Mouse (Mus musculus): ENCODE results near the gene Rcan2. TPM values are rescaled to one million over a fixed set of nuclear protein-coding genes. Genes with fewer than 3 reads are reported as not detected.
"Not testable (repeated sequence)": the region's sequence is repeated elsewhere in the genome, so short reads cannot be mapped to it uniquely, and the experiment has no call there.

Rcan2 gene
- total RNA-seq, 2 experiments from 2014 or later = 4.7 to 6.5 TPM

GRCm38 (mm10) chr17:43824781-43825410 is 23.7 kb downstream of the Rcan2 start:
- DNase-seq (ENCODE audit: low spot score in 2 of 2) = no peak

- not testable (repeated sequence) for DNase-seq (ENCODE audit: low spot score in 2 of 2)
Observed at GRCm38 (mm10) chr17:43825411-43825785, 24.2 kb downstream of the Rcan2 start.

- no peak for DNase-seq (ENCODE audit: low spot score in 2 of 2)
Observed at GRCm38 (mm10) chr17:43827261-43827660, 26.1 kb downstream of the Rcan2 start.

GRCm38 (mm10) chr17:43832401-43833124 is 31.4 kb downstream of the Rcan2 start:
- no peak for DNase-seq (ENCODE audit: low spot score in 2 of 2)

- no peak for DNase-seq (ENCODE audit: low spot score in 2 of 2)
Observed at GRCm38 (mm10) chr17:43840208-43840607, 39.1 kb downstream of the Rcan2 start.

GRCm38 (mm10) chr17:43846714-43847113 is 45.6 kb downstream of the Rcan2 start:
- DNase-seq (ENCODE audit: low spot score in 2 of 2) = no peak

- DNase-seq (ENCODE audit: low spot score in 2 of 2) = no peak
Observed at GRCm38 (mm10) chr17:43848903-43849302, 47.8 kb downstream of the Rcan2 start.

GRCm38 (mm10) chr17:43855132-43855531 is 54.0 kb downstream of the Rcan2 start:
- DNase-seq (ENCODE audit: low spot score in 2 of 2) = no peak

GRCm38 (mm10) chr17:43856081-43856480 is 54.9 kb downstream of the Rcan2 start:
- no peak for DNase-seq (ENCODE audit: low spot score in 2 of 2)

GRCm38 (mm10) chr17:43868808-43869207 is 67.7 kb downstream of the Rcan2 start:
- DNase-seq (ENCODE audit: low spot score in 2 of 2) = no peak

GRCm38 (mm10) chr17:43869677-43870076 is 68.5 kb downstream of the Rcan2 start:
- peak; percentile 75 to 79 for DNase-seq (ENCODE audit: low spot score in 2 of 2)

- no peak for DNase-seq (ENCODE audit: low spot score in 2 of 2)
Observed at GRCm38 (mm10) chr17:43874417-43874816, 73.3 kb downstream of the Rcan2 start.

GRCm38 (mm10) chr17:43877425-43877824 is 76.3 kb downstream of the Rcan2 start:
- no peak for DNase-seq (ENCODE audit: low spot score in 2 of 2)

- DNase-seq (ENCODE audit: low spot score in 2 of 2) = no peak
Observed at GRCm38 (mm10) chr17:43883016-43883415, 81.9 kb downstream of the Rcan2 start.

GRCm38 (mm10) chr17:43886262-43886661 is 85.1 kb downstream of the Rcan2 start:
- no peak for DNase-seq (ENCODE audit: low spot score in 2 of 2)

- DNase-seq (ENCODE audit: low spot score in 2 of 2) = no peak
Observed at GRCm38 (mm10) chr17:43887931-43888330, 86.8 kb downstream of the Rcan2 start.

GRCm38 (mm10) chr17:43897346-43897745 is 96.2 kb downstream of the Rcan2 start:
- no peak for DNase-seq (ENCODE audit: low spot score in 2 of 2)

- DNase-seq (ENCODE audit: low spot score in 2 of 2) = no peak
Observed at GRCm38 (mm10) chr17:43899405-43900092, 98.4 kb downstream of the Rcan2 start.

GRCm38 (mm10) chr17:43900133-43900532 is 99.0 kb downstream of the Rcan2 start:
- DNase-seq (ENCODE audit: low spot score in 2 of 2) = no peak

GRCm38 (mm10) chr17:43901474-43901873 is 100.3 kb downstream of the Rcan2 start:
- DNase-seq (ENCODE audit: low spot score in 2 of 2) = no peak

- DNase-seq (ENCODE audit: low spot score in 2 of 2) = no peak
Observed at GRCm38 (mm10) chr17:43903807-43904771, 102.9 kb downstream of the Rcan2 start.
